Mouse (Mus musculus) macrophage (primary cell): ENCODE data around the gene Usp42. TPM values are rescaled to one million over a fixed set of nuclear protein-coding genes. Genes with fewer than 3 reads are reported as not detected.

Experiments used
- H3K27ac ChIP-seq: fragments of 350-480 bp; formaldehyde crosslinking; 2 replicates; pipeline ENCODE4 v1.9.0; 2021
- H3K36me3 ChIP-seq: fragments of 350-480 bp; formaldehyde crosslinking; 2 replicates; pipeline ENCODE4 v1.9.0; 2021; ENCODE audit errors: inconsistent target
- H3K4me3 ChIP-seq: fragments of 350-480 bp; formaldehyde crosslinking; 2 replicates; pipeline ENCODE4 v1.9.0; 2021; ENCODE audit errors: inconsistent target
- H3K79me2 ChIP-seq: fragments of 350-480 bp; formaldehyde crosslinking; 2 replicates; pipeline ENCODE4 v1.9.0; 2021; ENCODE audit errors: inconsistent target
- WGBS: methylation state at CpG from one replicate; pipeline ENCODE4 v1.1.7; 2026; ENCODE audit warnings: inconsistent platforms; ENCODE audit not compliant: missing documents; 5-methylcytosine and 5-hydroxymethylcytosine counted together
- polyA plus RNA-seq: library from polyadenylated mRNA; stranded (reverse); fragments of 250-400 nt; gene quantifications from 3 replicates; pipeline ENCODE4 v1.2.4, GENCODE M21; 2018; ENCODE audit warnings: inconsistent platforms

The Usp42 gene
- polyA plus RNA-seq, 1 experiment from 2014 or later = 7.2 TPM

- peaks cover 21% of the 10 kb centered on the region; the same call in 1 of the 2 replicates for H3K79me2 ChIP-seq
- H3K36me3 ChIP-seq = no peaks in the 10 kb centered on the region
- H3K4me3 ChIP-seq = no peak overlapping the region
- H3K27ac ChIP-seq = no peak overlapping the region
- WGBS = 87% methylated on average over 5 of the region's 5 CpGs
Observed at GRCm38 (mm10) chr5:143676218-143676985, 55.7 kb downstream of the Usp42 start.

GRCm38 (mm10) chr5:143674576-143674975 lies 57.5 kb downstream of the Usp42 start:
- peaks cover 25% of the 10 kb centered on the region; the same call in 1 of the 2 replicates for H3K79me2 ChIP-seq
- no peak overlapping the region for H3K4me3 ChIP-seq
- no peak overlapping the region for H3K27ac ChIP-seq
- 26% methylated on average over 5 of the region's 5 CpGs for WGBS
- H3K36me3 ChIP-seq = no peaks in the 10 kb centered on the region

GRCm38 (mm10) chr5:143670740-143671415 lies 61.2 kb downstream of the Usp42 start:
- Histone ChIP-seq H3K27ac (no peak overlapping the region), H3K4me3 (no peak overlapping the region), H3K79me2 (peaks cover 25% of the 10 kb centered on the region; the same call in 1 of the 2 replicates), H3K36me3 (no peaks in the 10 kb centered on the region)
- WGBS = 94% methylated on average over 6 of the region's 6 CpGs

- Histone ChIP-seq H3K36me3 (no peaks in the 10 kb centered on the region), H3K4me3 (no peak overlapping the region), H3K27ac (no peak overlapping the region), H3K79me2 (peaks cover 25% of the 10 kb centered on the region; the same call in 1 of the 2 replicates)
- 4% methylated on average over 2 of the region's 2 CpGs for WGBS
Observed at GRCm38 (mm10) chr5:143669839-143670238, 62.2 kb downstream of the Usp42 start.

- Histone ChIP-seq H3K79me2 (peaks cover 25% of the 10 kb centered on the region; the same call in 1 of the 2 replicates), H3K4me3 (no peak overlapping the region), H3K36me3 (no peaks in the 10 kb centered on the region), H3K27ac (no peak overlapping the region)
- 76% methylated on average over 2 of the region's 2 CpGs for WGBS
Observed at GRCm38 (mm10) chr5:143669393-143669792, 62.7 kb downstream of the Usp42 start.

- WGBS = 90% methylated on average over 2 of the region's 2 CpGs
Observed at GRCm38 (mm10) chr5:143668884-143669283, 63.2 kb downstream of the Usp42 start.

GRCm38 (mm10) chr5:143666015-143666414 lies 66.1 kb downstream of the Usp42 start:
- no peak overlapping the region for H3K27ac ChIP-seq
- H3K79me2 ChIP-seq = peaks cover under 1% of the 10 kb centered on the region; the same call in 1 of the 2 replicates
- no peaks in the 10 kb centered on the region for H3K36me3 ChIP-seq
- no peak overlapping the region for H3K4me3 ChIP-seq
- WGBS = 91% methylated on average over 1 of the region's 1 CpGs

More at GRCm38 (mm10) chr5:143668884-143669283, 63.2 kb downstream of the Usp42 start:
- H3K4me3 ChIP-seq = no peak overlapping the region
- no peaks in the 10 kb centered on the region for H3K36me3 ChIP-seq
- no peak overlapping the region for H3K27ac ChIP-seq
- H3K79me2 ChIP-seq = peaks cover 25% of the 10 kb centered on the region; the same call in 1 of the 2 replicates

GRCm38 (mm10) chr5:143665561-143665960 lies 66.5 kb downstream of the Usp42 start:
- 58% methylated on average over 2 of the region's 2 CpGs for WGBS

GRCm38 (mm10) chr5:143663074-143663687 lies 68.9 kb downstream of the Usp42 start:
- H3K4me3 ChIP-seq = no peak overlapping the region
- WGBS = 90% methylated on average over 7 of the region's 7 CpGs
- no peaks in the 10 kb centered on the region for H3K36me3 ChIP-seq
- no peak overlapping the region for H3K27ac ChIP-seq
- H3K79me2 ChIP-seq = no peaks in the 10 kb centered on the region; the same call in 1 of the 2 replicates

More at GRCm38 (mm10) chr5:143665561-143665960, 66.5 kb downstream of the Usp42 start:
- H3K27ac ChIP-seq = no peak overlapping the region
- no peak overlapping the region for H3K4me3 ChIP-seq
- H3K36me3 ChIP-seq = no peaks in the 10 kb centered on the region
- no peaks in the 10 kb centered on the region; the same call in 1 of the 2 replicates for H3K79me2 ChIP-seq

Other genes with a start within 250 kb of the Usp42 start
- gene Rac1, start 204.2 kb downstream of the Usp42 start, polyA plus RNA-seq = 386 to 538 TPM (median 421 TPM) in 3 replicates
- 15.8 to 25.1 TPM (median 20.0 TPM) in 3 replicates for gene Cyth3, start 109.8 kb downstream of the Usp42 start, polyA plus RNA-seq
- gene Eif2ak1, start 85.5 kb upstream of the Usp42 start, polyA plus RNA-seq = 23.3 to 44.5 TPM (median 29.3 TPM) in 3 replicates
- not detected in 3 replicates for gene Ankrd61, start 165.4 kb upstream of the Usp42 start, polyA plus RNA-seq
- gene Aimp2, start 177.6 kb upstream of the Usp42 start, polyA plus RNA-seq = 10.0 to 30.0 TPM (median 28.9 TPM) in 3 replicates
- gene Pms2, start 177.7 kb upstream of the Usp42 start, polyA plus RNA-seq = 2.4 to 5.8 TPM (median 3.8 TPM) in 3 replicates
- gene Gm42421, start 195.9 kb upstream of the Usp42 start, polyA plus RNA-seq = 0.39 TPM in 1 of 3 replicates, not detected in the others
- gene Rsph10b, start 200.8 kb upstream of the Usp42 start, polyA plus RNA-seq = not detected in 3 replicates